Mouse (Mus musculus) cortical plate, adult 2 months (tissue): ENCODE data around the gene Nptxr.

Source experiments
- CTCF ChIP-seq: fragments of 200-500 bp; IDR thresholded peaks from 2 replicates; pipeline ENCODE4 v1.5.1; 2011; ENCODE audit warnings: mild to moderate bottlenecking, control low read depth, low read length; ENCODE audit not compliant: insufficient read depth; ENCODE audit errors: extremely low read depth
- POLR2A ChIP-seq: fragments of 200-500 bp; IDR thresholded peaks from 2 replicates; pipeline ENCODE4 v1.6.1; 2011; ENCODE audit warnings: mild to moderate bottlenecking, low read length, control low read depth; ENCODE audit not compliant: insufficient read depth; ENCODE audit errors: extremely low read depth

DNA sequence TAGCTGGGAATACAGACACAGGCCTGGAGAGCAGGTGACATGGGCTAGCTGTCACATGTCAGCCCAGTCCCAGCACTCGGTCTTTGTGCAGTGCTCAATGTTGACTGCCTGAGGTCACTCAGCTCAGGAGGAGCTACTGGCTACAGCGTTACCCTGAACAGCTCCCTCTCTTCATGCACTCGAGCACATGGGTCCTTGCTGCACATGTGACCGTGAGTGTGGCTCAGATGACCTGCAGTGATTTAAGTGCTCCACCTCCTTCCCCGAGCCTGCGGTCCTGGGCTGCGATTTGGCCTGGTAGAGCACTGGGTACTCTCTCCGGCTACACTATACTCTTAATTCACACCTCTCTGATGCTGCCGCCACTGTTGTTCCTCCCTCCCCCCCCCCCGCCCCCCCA, 38.4 kb downstream of the Nptxr start:
- TF ChIP-seq CTCF (no peak), POLR2A (no peak)
